Mouse (Mus musculus) liver, postnatal 0 days (tissue): ENCODE results near the gene Uqcrc2. TPM values are rescaled to one million over a fixed set of nuclear protein-coding genes. Genes with fewer than 3 reads are reported as not detected.

Source experiments
- ATAC-seq: fragments of 200-750 bp; cut with Nextera tagmentation; 2 replicates; pipeline ENCODE4 v1.8.0; 2017; ENCODE audit warnings: mild to moderate bottlenecking, moderate library complexity
- DNase-seq: peaks from one replicate; pipeline ENCODE4 v3.0.0-alpha.2; 2016
- H3K27ac ChIP-seq: fragments of 300-500 bp; sonication (generic); 2 replicates; pipeline ENCODE4 v1.5.1; 2014; ENCODE audit warnings: antibody characterized with exemption, moderate library complexity, mild to moderate bottlenecking, low read depth
- H3K27me3 ChIP-seq: fragments of 300-500 bp; sonication (generic); 2 replicates; pipeline ENCODE4 v1.6.1; 2014; ENCODE audit warnings: low read length, control low read depth, mixed read lengths; ENCODE audit not compliant: insufficient read depth
- H3K36me3 ChIP-seq: fragments of 300-500 bp; sonication (generic); replicated peaks from 2 replicates; pipeline ENCODE4 v1.6.1; 2014; ENCODE audit warnings: mild to moderate bottlenecking, control low read depth, low read length, moderate library complexity, mixed read lengths; ENCODE audit not compliant: insufficient read depth
- H3K4me1 ChIP-seq: fragments of 300-500 bp; sonication (generic); 2 replicates; pipeline ENCODE4 v1.6.1; 2014; ENCODE audit warnings: antibody characterized with exemption, mild to moderate bottlenecking, control low read depth; ENCODE audit not compliant: insufficient read depth
- H3K4me2 ChIP-seq: fragments of 300-500 bp; sonication (generic); 2 replicates; pipeline ENCODE4 v1.6.1; 2014; ENCODE audit warnings: low read depth, mild to moderate bottlenecking, low read length, moderate library complexity, mixed read lengths
- H3K4me3 ChIP-seq: fragments of 300-500 bp; sonication (generic); 2 replicates; pipeline ENCODE4 v1.5.1; 2014; ENCODE audit warnings: low read depth, low read length
- H3K9ac ChIP-seq: fragments of 300-500 bp; sonication (generic); replicated peaks from 2 replicates; pipeline ENCODE4 v1.6.1; 2014; ENCODE audit warnings: mild to moderate bottlenecking, moderate library complexity
- H3K9me3 ChIP-seq: fragments of 300-500 bp; sonication (generic); 2 replicates; pipeline ENCODE4 v1.6.1; 2016; ENCODE audit warnings: mild to moderate bottlenecking, control low read depth, low read length, mixed read lengths
- CTCF ChIP-seq: sonication (generic); IDR thresholded peaks from 2 replicates; pipeline ENCODE4 v1.5.1; 2016; ENCODE audit warnings: antibody characterized with exemption, low read depth
- EP300 ChIP-seq: IDR thresholded peaks from 2 replicates; pipeline ENCODE4 v1.6.1; 2016; ENCODE audit warnings: antibody characterized with exemption, low read depth, mild to moderate bottlenecking
- WGBS: fragments of 180-500 bp; shearing (Covaris S2); extraction: QIAGEN DNeasy Blood & Tissue Kit; methylation state at CpG from one replicate; pipeline ENCODE4 v1.1.7; 2014; ENCODE audit not compliant: insufficient replicate concordance; 5-methylcytosine and 5-hydroxymethylcytosine counted together
- polyA plus RNA-seq: library from polyadenylated mRNA; unstranded; fragments of >200 nt; fragmentation: Nextera tagmentation; extraction: Ambion mirVana; gene quantifications from 2 replicates; pipeline ENCODE4 v1.2.1, GENCODE M21; 2015

Uqcrc2 gene
- polyA plus RNA-seq, 1 experiment from 2014 or later: 155 TPM

GRCm38 (mm10) chr7:120670153-120670875, 35.3 kb downstream of the Uqcrc2 start, which contains the start of gene Pdzd9:
Pdzd9 (minus strand) TSS chr7:120670343.
- TF ChIP-seq EP300 (no peak), CTCF (peak; percentile 94)
- Histone ChIP-seq H3K9ac (no peak within 1 kb of the TSS), H3K4me1 (no peaks in the 10 kb centered on the region), H3K36me3 (no peaks in the 10 kb centered on the region), H3K4me2 (peak within 1 kb of the TSS; percentile 19; the same call in 1 of the 2 replicates), H3K9me3 (no peaks in the 10 kb centered on the region), H3K27ac (no peak within 1 kb of the TSS), H3K27me3 (no peaks in the 10 kb centered on the region), H3K4me3 (no peak within 1 kb of the TSS)
- DNase-seq (peak; percentile 78), ATAC-seq (peak; percentile 65; the same call in 1 of the 2 replicates)
- 19% methylated on average over 14 of the region's 14 CpGs for WGBS

DNA sequence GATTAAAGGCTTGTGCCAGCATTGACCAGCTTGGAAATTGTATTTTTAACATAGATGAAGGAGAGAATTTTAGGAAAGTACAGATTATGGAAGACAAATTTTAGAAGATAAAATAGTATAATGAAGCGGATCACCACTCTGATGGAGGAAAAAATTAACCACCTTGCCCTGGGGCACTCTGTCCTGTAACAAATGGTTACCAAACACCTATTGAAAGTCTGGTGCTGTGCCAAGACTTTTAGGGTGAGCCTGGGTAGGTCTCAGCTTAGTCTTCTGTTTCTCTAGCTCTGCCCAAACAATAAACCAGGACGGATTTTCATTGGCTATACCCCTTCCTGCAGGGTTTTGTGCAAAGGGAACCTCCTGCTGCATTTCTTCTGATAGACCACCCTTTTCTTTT, 36.3 kb downstream of the Uqcrc2 start:
- 69% methylated on average over 2 of the region's 2 CpGs for WGBS
- Histone ChIP-seq H3K27me3 (no peaks in the 10 kb centered on the region), H3K9me3 (no peaks in the 10 kb centered on the region), H3K36me3 (no peaks in the 10 kb centered on the region), H3K27ac (no peak overlapping the region), H3K9ac (no peak overlapping the region), H3K4me3 (no peak overlapping the region), H3K4me1 (peaks cover 2% of the 10 kb centered on the region; the same call in 1 of the 2 replicates), H3K4me2 (no peak overlapping the region)
- TF ChIP-seq EP300 (no peak), CTCF (no peak)
- ATAC-seq: no peak
- no peak for DNase-seq

DNA sequence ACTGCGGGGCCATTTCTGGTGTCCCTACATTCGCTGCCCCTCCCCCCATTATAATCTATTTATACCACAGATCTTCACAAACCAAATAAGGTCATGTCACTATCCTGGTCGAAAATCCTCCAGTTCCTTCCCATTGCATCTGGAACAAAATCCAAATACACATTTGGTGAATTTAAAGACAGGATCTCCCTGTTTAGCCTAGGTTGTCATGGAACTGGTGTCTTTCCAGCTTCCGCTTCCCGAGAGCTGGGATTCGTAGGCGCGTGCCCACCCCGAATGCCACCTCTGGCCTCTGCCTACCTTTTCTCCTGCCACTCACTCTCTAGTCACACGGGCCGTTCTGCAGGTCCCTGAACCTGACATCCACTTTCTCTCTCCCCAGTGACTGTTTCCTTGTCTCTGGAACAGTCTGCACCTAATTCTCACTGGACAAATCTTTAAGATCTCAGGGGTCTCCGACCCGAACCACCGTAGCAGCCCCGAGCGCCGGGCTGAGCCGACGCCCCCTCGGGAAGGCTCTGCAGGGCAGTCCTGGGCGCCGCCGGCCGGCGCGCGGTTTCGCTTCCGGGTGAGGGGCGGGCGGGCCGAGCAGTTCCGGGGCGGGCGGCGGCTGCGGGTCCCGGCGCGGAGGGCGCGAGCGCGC, 42.1 kb downstream of the Uqcrc2 start, which contains the start of gene Mosmo:
Mosmo (plus strand) TSS at position 618 of the 643 bp plus-strand sequence.
- DNase-seq: peak; percentile 87
- H3K36me3 ChIP-seq: no peaks in the 10 kb centered on the region
- peak within 1 kb of the TSS; percentile 39 for H3K27ac ChIP-seq
- no peaks in the 10 kb centered on the region for H3K27me3 ChIP-seq
- peak within 1 kb of the TSS; percentile 83 for H3K4me3 ChIP-seq
- no peaks in the 10 kb centered on the region for H3K9me3 ChIP-seq
- peaks cover 38% of the 10 kb centered on the region for H3K4me1 ChIP-seq
- H3K4me2 ChIP-seq: peak within 1 kb of the TSS; percentile 75
- H3K9ac ChIP-seq: peak within 1 kb of the TSS; percentile 77
- peak; percentile 96 for ATAC-seq
- TF ChIP-seq EP300 (no peak), CTCF (no peak)
- under 1% methylated on average over 43 of the region's 44 CpGs for WGBS

- Histone ChIP-seq H3K36me3 (no peaks in the 10 kb centered on the region), H3K9me3 (no peaks in the 10 kb centered on the region), H3K9ac (peak overlapping the region; percentile 77), H3K4me3 (peak overlapping the region; percentile 83), H3K4me1 (peaks cover 38% of the 10 kb centered on the region), H3K27me3 (no peaks in the 10 kb centered on the region), H3K4me2 (peak overlapping the region; percentile 75), H3K27ac (peak overlapping the region; percentile 39)
- ATAC-seq (peak; percentile 57), DNase-seq (peak; percentile 63)
- TF ChIP-seq EP300: no peak
- no peak for TF ChIP-seq CTCF
- 3% methylated on average over 42 of the region's 42 CpGs for WGBS
Measured at GRCm38 (mm10) chr7:120677764-120678531, 43.0 kb downstream of the Uqcrc2 start.

GRCm38 (mm10) chr7:120679023-120679422, 44.0 kb downstream of the Uqcrc2 start:
- H3K4me1 ChIP-seq: peaks cover 38% of the 10 kb centered on the region
- no peaks in the 10 kb centered on the region for H3K36me3 ChIP-seq
- H3K27ac ChIP-seq: no peak overlapping the region
- 14% methylated on average over 8 of the region's 8 CpGs for WGBS
- peak overlapping the region; percentile 77; the same call in 1 of the 2 replicates for H3K9ac ChIP-seq
- peak overlapping the region; percentile 75 for H3K4me2 ChIP-seq
- ATAC-seq (no peak), DNase-seq (no peak)
- TF ChIP-seq CTCF (no peak), EP300 (no peak)
- no peaks in the 10 kb centered on the region for H3K27me3 ChIP-seq
- H3K4me3 ChIP-seq: peak overlapping the region; percentile 83
- H3K9me3 ChIP-seq: no peaks in the 10 kb centered on the region

- Histone ChIP-seq H3K4me1 (peaks cover 44% of the 10 kb centered on the region), H3K4me2 (no peak overlapping the region), H3K27me3 (no peaks in the 10 kb centered on the region), H3K4me3 (no peak overlapping the region), H3K9ac (no peak overlapping the region), H3K9me3 (no peaks in the 10 kb centered on the region), H3K27ac (no peak overlapping the region), H3K36me3 (no peaks in the 10 kb centered on the region)
- ATAC-seq (no peak), DNase-seq (no peak)
- no peak; the same call in 1 of the 2 replicates for TF ChIP-seq EP300
- no peak for TF ChIP-seq CTCF
- WGBS: 35% methylated on average over 4 of the region's 4 CpGs
Measured at GRCm38 (mm10) chr7:120682002-120682401, 47.0 kb downstream of the Uqcrc2 start.
